Mouse (Mus musculus) lung, embryonic 14.5 days (tissue): Measurements from ENCODE around the gene Morc1. TPM values are rescaled to one million over a fixed set of nuclear protein-coding genes. Genes with fewer than 3 reads are reported as not detected.

Source experiments
- ATAC-seq: fragments of 200-750 bp; cut with Nextera tagmentation; 2 replicates; pipeline ENCODE4 v1.8.0; 2017; ENCODE audit warnings: mild to moderate bottlenecking, moderate TSS enrichment, moderate library complexity; ENCODE audit not compliant: insufficient read depth
- DNase-seq: peaks from one replicate; pipeline ENCODE4 v3.0.0-alpha.2; 2015
- H3K27ac ChIP-seq: fragments of 300-500 bp; sonication (generic); 2 replicates; pipeline ENCODE4 v1.5.1; 2014; ENCODE audit warnings: low read depth, mild to moderate bottlenecking, moderate library complexity
- H3K27me3 ChIP-seq: fragments of 300-500 bp; sonication (generic); 2 replicates; pipeline ENCODE4 v1.6.1; 2014; ENCODE audit warnings: low read length, control low read depth; ENCODE audit not compliant: insufficient read depth
- H3K36me3 ChIP-seq: fragments of 300-500 bp; sonication (generic); 2 replicates; pipeline ENCODE4 v1.6.1; 2014; ENCODE audit warnings: control low read depth; ENCODE audit not compliant: insufficient read depth
- H3K4me1 ChIP-seq: fragments of 300-500 bp; sonication (generic); 2 replicates; pipeline ENCODE4 v1.6.1; 2014; ENCODE audit warnings: antibody characterized with exemption, control low read depth; ENCODE audit not compliant: insufficient read depth
- H3K4me2 ChIP-seq: fragments of 300-500 bp; sonication (generic); 2 replicates; pipeline ENCODE4 v1.6.1; 2014; ENCODE audit warnings: mild to moderate bottlenecking
- H3K4me3 ChIP-seq: fragments of 300-500 bp; sonication (generic); 2 replicates; pipeline ENCODE4 v1.5.1; 2014; ENCODE audit warnings: low read depth, low read length
- H3K9ac ChIP-seq: fragments of 300-500 bp; sonication (generic); 2 replicates; pipeline ENCODE4 v1.6.1; 2014
- H3K9me3 ChIP-seq: fragments of 300-500 bp; sonication (generic); 2 replicates; pipeline ENCODE4 v1.6.1; 2016; ENCODE audit warnings: low read depth, low read length, control low read depth
- CTCF ChIP-seq: IDR thresholded peaks from 2 replicates; pipeline ENCODE4 v1.5.1; 2016; ENCODE audit warnings: antibody characterized with exemption, low read depth
- WGBS: fragments of 180-500 bp; shearing (Covaris S2); extraction: QIAGEN DNeasy Blood & Tissue Kit; methylation state at CpG from one replicate; pipeline ENCODE4 v1.1.7; 2014; 5-methylcytosine and 5-hydroxymethylcytosine counted together
- polyA plus RNA-seq: library from polyadenylated mRNA; unstranded; fragments of >200 nt; fragmentation: Nextera tagmentation; extraction: Ambion mirVana; gene quantifications from 2 replicates; pipeline ENCODE4 v1.2.1, GENCODE M21; 2014

The Morc1 gene
- polyA plus RNA-seq, 1 experiment from 2014 or later = 0.09 TPM

GRCm38 (mm10) chr16:48623447-48623846 lies 192.4 kb downstream of the Morc1 start:
- Histone ChIP-seq H3K4me3 (no peak overlapping the region), H3K27me3 (no peaks in the 10 kb centered on the region), H3K9ac (no peak overlapping the region), H3K27ac (no peak overlapping the region), H3K36me3 (no peaks in the 10 kb centered on the region), H3K4me1 (no peaks in the 10 kb centered on the region), H3K4me2 (no peak overlapping the region), H3K9me3 (no peaks in the 10 kb centered on the region)
- TF ChIP-seq CTCF = peak; percentile 41; the same call in 1 of the 2 replicates
- ATAC-seq = no peak
- no peak for DNase-seq
- 50% methylated on average over 1 of the region's 1 CpGs for WGBS

GRCm38 (mm10) chr16:48626186-48626585 lies 195.1 kb downstream of the Morc1 start:
- Histone ChIP-seq H3K27ac (no peak overlapping the region), H3K4me3 (no peak overlapping the region), H3K4me1 (no peaks in the 10 kb centered on the region), H3K36me3 (no peaks in the 10 kb centered on the region), H3K9me3 (no peaks in the 10 kb centered on the region), H3K9ac (no peak overlapping the region), H3K4me2 (no peak overlapping the region), H3K27me3 (no peaks in the 10 kb centered on the region)
- TF ChIP-seq CTCF = no peak
- no peak for ATAC-seq
- WGBS = 59% methylated on average over 3 of the region's 3 CpGs
- DNase-seq = no peak

GRCm38 (mm10) chr16:48627296-48627695 lies 196.3 kb downstream of the Morc1 start:
- H3K4me2 ChIP-seq = no peak overlapping the region
- no peaks in the 10 kb centered on the region for H3K36me3 ChIP-seq
- no peaks in the 10 kb centered on the region for H3K27me3 ChIP-seq
- WGBS = 87% methylated on average over 3 of the region's 3 CpGs
- DNase-seq (no peak), ATAC-seq (no peak)
- H3K9ac ChIP-seq = no peak overlapping the region
- H3K4me1 ChIP-seq = no peaks in the 10 kb centered on the region
- H3K4me3 ChIP-seq = no peak overlapping the region
- H3K27ac ChIP-seq = no peak overlapping the region
- no peak for TF ChIP-seq CTCF
- H3K9me3 ChIP-seq = no peaks in the 10 kb centered on the region

- TF ChIP-seq CTCF = no peak
- H3K27me3 ChIP-seq = no peaks in the 10 kb centered on the region
Observed at GRCm38 (mm10) chr16:48629710-48630109, 198.7 kb downstream of the Morc1 start.

GRCm38 (mm10) chr16:48630466-48630865 lies 199.4 kb downstream of the Morc1 start:
- Histone ChIP-seq H3K4me3 (no peak overlapping the region), H3K27me3 (no peaks in the 10 kb centered on the region), H3K4me1 (no peaks in the 10 kb centered on the region), H3K9ac (no peak overlapping the region), H3K9me3 (no peaks in the 10 kb centered on the region), H3K4me2 (no peak overlapping the region), H3K27ac (no peak overlapping the region), H3K36me3 (no peaks in the 10 kb centered on the region)
- no peak for DNase-seq
- WGBS = 12% methylated on average over 8 of the region's 8 CpGs
- TF ChIP-seq CTCF = no peak
- ATAC-seq = no peak

More at GRCm38 (mm10) chr16:48629710-48630109, 198.7 kb downstream of the Morc1 start:
- ATAC-seq (no peak), DNase-seq (no peak)
- Histone ChIP-seq H3K4me2 (no peak overlapping the region), H3K9ac (no peak overlapping the region), H3K4me3 (no peak overlapping the region), H3K27ac (no peak overlapping the region), H3K36me3 (no peaks in the 10 kb centered on the region), H3K9me3 (no peaks in the 10 kb centered on the region), H3K4me1 (no peaks in the 10 kb centered on the region)
- 71% methylated on average over 5 of the region's 5 CpGs for WGBS

GRCm38 (mm10) chr16:48632351-48632750 lies 201.3 kb downstream of the Morc1 start:
- DNase-seq = no peak
- TF ChIP-seq CTCF = no peak
- Histone ChIP-seq H3K4me2 (no peak overlapping the region), H3K4me1 (no peaks in the 10 kb centered on the region), H3K27me3 (no peaks in the 10 kb centered on the region), H3K27ac (no peak overlapping the region), H3K9ac (no peak overlapping the region), H3K9me3 (no peaks in the 10 kb centered on the region), H3K4me3 (no peak overlapping the region), H3K36me3 (no peaks in the 10 kb centered on the region)
- ATAC-seq = no peak
- 89% methylated on average over 6 of the region's 6 CpGs for WGBS

- Histone ChIP-seq H3K36me3 (no peaks in the 10 kb centered on the region), H3K4me2 (no peak overlapping the region), H3K4me3 (no peak overlapping the region), H3K27me3 (no peaks in the 10 kb centered on the region), H3K27ac (no peak overlapping the region), H3K4me1 (no peaks in the 10 kb centered on the region), H3K9ac (no peak overlapping the region), H3K9me3 (no peaks in the 10 kb centered on the region)
- no peak for TF ChIP-seq CTCF
- ATAC-seq (no peak), DNase-seq (no peak)
- WGBS = 55% methylated on average over 2 of the region's 2 CpGs
Observed at GRCm38 (mm10) chr16:48646246-48646645, 215.2 kb downstream of the Morc1 start.

GRCm38 (mm10) chr16:48671696-48672095 lies 240.7 kb downstream of the Morc1 start:
- Histone ChIP-seq H3K4me3 (no peak overlapping the region), H3K27me3 (no peaks in the 10 kb centered on the region), H3K9ac (no peak overlapping the region), H3K4me1 (no peaks in the 10 kb centered on the region), H3K9me3 (no peaks in the 10 kb centered on the region), H3K4me2 (no peak overlapping the region), H3K27ac (no peak overlapping the region), H3K36me3 (no peaks in the 10 kb centered on the region)
- no peak for TF ChIP-seq CTCF
- ATAC-seq (no peak), DNase-seq (peak; percentile 10)
- WGBS = 45% methylated on average over 5 of the region's 5 CpGs
